Mouse (Mus musculus) testis, postnatal 14 days (tissue): Measurements from ENCODE around the gene Galnt10.

ENCODE experiments used
- DNase-seq: peaks from one replicate; pipeline ENCODE4 v3.0.0; 2021; ENCODE audit warnings: low spot score

Galnt10 gene

GRCm38 (mm10) chr11:57658751-57659150 lies 13.5 kb downstream of the Galnt10 start:
- no peak for DNase-seq

- DNase-seq: no peak
Measured at GRCm38 (mm10) chr11:57660156-57660555, 14.9 kb downstream of the Galnt10 start.

- no peak for DNase-seq
Measured at GRCm38 (mm10) chr11:57660814-57661213, 15.6 kb downstream of the Galnt10 start.

- no peak for DNase-seq
Measured at GRCm38 (mm10) chr11:57661492-57662229, 16.4 kb downstream of the Galnt10 start.

- no peak for DNase-seq
Measured at GRCm38 (mm10) chr11:57662231-57662630, 17.0 kb downstream of the Galnt10 start.

GRCm38 (mm10) chr11:57663271-57663670 lies 18.0 kb downstream of the Galnt10 start:
- no peak for DNase-seq

GRCm38 (mm10) chr11:57664741-57665140 lies 19.5 kb downstream of the Galnt10 start:
- DNase-seq: no peak

GRCm38 (mm10) chr11:57668271-57668670 lies 23.0 kb downstream of the Galnt10 start:
- no peak for DNase-seq

GRCm38 (mm10) chr11:57669522-57669921 lies 24.3 kb downstream of the Galnt10 start:
- no peak for DNase-seq

- no peak for DNase-seq
Measured at GRCm38 (mm10) chr11:57671120-57671697, 26.0 kb downstream of the Galnt10 start.

GRCm38 (mm10) chr11:57671797-57672196 lies 26.6 kb downstream of the Galnt10 start:
- DNase-seq: no peak

- DNase-seq: peak; percentile 48
Measured at GRCm38 (mm10) chr11:57672995-57673394, 27.8 kb downstream of the Galnt10 start.

GRCm38 (mm10) chr11:57673977-57674687 lies 28.9 kb downstream of the Galnt10 start:
- no peak for DNase-seq

- no peak for DNase-seq
Measured at GRCm38 (mm10) chr11:57677261-57677660, 32.0 kb downstream of the Galnt10 start.

GRCm38 (mm10) chr11:57682589-57682988 lies 37.3 kb downstream of the Galnt10 start:
- DNase-seq: no peak

- no peak for DNase-seq
Measured at GRCm38 (mm10) chr11:57683125-57683524, 37.9 kb downstream of the Galnt10 start.

- DNase-seq: no peak
Measured at GRCm38 (mm10) chr11:57683931-57684330, 38.7 kb downstream of the Galnt10 start.

- DNase-seq: no peak
Measured at GRCm38 (mm10) chr11:57684891-57685290, 39.6 kb downstream of the Galnt10 start.

GRCm38 (mm10) chr11:57685689-57686454 lies 40.6 kb downstream of the Galnt10 start:
- no peak for DNase-seq

- DNase-seq: no peak
Measured at GRCm38 (mm10) chr11:57686797-57687196, 41.6 kb downstream of the Galnt10 start.

- no peak for DNase-seq
Measured at GRCm38 (mm10) chr11:57687258-57687657, 42.0 kb downstream of the Galnt10 start.

GRCm38 (mm10) chr11:57688179-57688929 lies 43.1 kb downstream of the Galnt10 start:
- no peak for DNase-seq
